Mouse (Mus musculus) heart, adult 9 months (tissue): ENCODE data around the gene Arhgap29.

Source experiments
- DNase-seq, 2 experiments: peaks; one replicate each; pipeline ENCODE4 v3.0.0; 2022; ENCODE audit warnings: low spot score in 2 of 2

The Arhgap29 gene

DNA sequence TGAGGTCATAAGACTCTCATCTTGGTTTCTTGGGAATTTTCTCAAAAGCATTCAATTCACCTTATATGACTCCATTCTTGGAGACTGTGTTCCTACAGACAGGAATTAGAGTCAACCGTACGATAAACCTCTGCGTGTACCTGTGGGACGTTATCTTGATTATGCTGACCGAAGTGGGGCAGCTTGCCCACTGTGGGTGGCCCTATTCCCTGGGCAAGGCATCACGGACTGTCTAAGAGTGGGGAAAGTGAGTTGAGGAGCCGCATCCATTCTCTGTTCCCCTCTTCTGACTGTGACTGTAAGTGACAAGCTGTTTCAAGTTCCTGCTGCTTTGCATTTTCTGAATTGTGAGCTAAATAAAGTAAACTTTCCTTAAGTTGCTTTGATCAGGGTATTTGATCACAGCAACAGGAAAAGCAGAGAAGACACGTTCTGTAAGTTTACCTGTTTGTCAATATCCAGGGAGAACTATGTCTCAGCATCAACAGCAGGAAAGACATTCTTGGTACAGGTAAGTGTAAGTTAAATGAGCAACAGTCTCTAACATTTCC is at the start of gene Arhgap29:
TSS of gene Arhgap29 (plus strand) at position 501 of the 551 bp plus-strand sequence.
- no peak for DNase-seq

DNA sequence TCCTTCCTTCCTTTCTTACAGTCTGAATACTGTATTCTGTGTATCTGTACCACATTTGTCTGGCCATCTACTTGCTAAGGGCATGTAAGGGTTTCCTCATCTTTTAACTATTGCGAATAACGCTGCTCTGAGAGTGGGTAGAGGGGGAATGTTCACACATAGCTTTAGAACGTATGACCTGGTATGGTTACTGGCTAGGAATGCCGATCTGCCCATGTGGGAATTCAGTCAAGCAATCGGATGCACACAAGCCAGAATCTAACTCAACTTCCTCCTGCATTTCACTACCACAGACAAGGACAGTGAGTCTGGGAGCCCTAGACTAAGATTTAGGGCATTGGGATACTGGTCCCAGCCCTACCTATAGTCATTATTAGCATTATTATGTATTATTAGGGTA is 49.6 kb upstream of the Arhgap29 start:
- no peak for DNase-seq

DNA sequence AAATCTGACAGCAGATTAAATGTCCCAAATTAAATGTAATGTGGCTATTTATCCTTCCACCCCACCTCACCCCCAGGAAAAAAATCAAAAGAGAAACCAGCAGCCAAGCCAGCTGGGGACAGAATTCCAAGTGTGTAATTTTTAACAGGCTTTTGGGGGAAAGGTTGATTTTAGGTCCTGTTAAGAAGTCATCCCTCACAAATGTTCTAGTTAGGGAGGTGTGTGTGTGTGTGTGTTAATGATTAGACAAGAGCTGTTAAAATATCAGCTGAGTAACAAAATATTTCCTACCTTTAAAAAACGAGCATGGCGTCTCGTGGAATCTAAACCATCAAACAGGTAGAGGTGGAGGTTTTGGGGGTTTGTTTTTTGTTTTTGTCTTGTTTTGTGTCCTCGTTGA is 49.1 kb upstream of the Arhgap29 start:
- no peak for DNase-seq

DNA sequence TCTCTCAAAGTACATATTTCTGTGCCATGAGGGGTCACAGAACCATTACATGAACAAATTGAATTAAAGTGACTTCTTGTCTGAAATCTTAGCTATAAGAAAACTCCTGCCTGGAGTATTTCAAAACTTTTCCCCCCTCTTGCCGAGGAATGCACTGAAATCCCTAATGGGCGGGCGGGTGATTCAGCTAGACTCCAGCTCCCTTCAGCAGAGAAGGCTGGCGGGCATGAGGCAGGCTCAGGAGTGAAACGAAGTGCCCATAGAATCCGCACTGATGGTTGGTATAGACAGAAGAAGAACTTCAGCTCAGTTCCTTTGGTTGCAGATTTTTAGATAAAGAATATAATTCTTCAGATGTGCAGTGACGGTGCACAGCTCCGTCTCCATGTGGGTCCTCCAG is 48.6 kb upstream of the Arhgap29 start:
- DNase-seq = no peak

DNA sequence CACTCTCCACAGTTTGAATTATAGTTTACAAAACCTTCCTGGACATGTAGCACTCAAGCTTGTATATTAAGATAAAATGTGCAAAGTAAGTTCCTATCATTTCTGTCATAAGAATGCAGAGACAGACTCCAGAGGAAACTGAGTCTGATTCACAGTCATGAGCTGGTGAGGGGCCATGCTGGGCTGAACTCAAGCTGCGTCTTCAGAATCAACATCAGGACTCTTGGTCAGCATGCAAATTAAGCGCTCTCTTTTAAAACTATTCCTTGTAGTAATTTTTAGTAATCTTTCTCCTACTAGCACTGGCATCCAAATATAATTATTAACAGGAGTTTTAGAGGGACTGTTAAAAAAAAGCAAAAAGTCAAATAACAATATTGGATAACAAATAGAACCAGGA is 47.9 kb upstream of the Arhgap29 start:
- DNase-seq = no peak

DNA sequence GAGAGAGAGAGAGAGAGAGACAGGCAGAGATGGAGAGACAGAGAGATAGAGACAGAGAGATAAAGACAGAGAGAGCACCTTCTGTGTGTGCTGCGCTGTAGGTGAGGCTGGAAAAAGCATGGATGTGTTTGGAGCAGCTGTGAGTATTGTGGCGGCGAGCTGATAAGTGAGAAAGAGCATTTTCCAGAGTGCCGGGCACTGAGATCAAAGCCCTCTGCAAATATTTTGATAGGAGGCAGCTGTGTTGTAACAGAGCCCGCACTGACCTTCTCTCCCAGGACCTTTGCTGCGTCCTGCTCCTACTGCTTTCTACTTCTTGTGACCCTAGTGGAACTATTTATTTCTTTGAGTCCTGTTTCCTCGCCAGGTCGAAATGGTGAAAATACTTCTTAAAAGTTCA is 45.7 kb upstream of the Arhgap29 start:
- DNase-seq = peak in 1 of 2 experiments; percentile 41

DNA sequence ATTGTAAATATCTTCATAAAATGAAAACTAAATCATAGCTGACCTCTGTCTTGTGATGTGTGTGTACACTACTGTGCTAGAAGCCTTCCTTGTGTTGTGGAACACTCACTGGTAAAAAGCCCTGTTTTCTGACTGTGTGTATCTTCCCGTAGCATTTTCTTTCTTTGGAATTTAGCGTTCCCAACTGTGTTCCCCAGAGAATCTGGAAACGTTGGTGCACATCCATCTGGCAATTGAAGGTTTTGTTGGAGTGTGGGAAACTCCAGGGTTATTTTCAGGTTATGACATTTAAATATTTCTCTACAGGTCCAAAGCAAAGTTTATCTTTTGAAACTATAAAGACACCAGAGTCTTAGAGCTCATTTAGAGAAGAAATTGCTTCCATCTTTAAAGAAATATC is 43.2 kb upstream of the Arhgap29 start:
- peak; percentile 49 to 51 for DNase-seq

DNA sequence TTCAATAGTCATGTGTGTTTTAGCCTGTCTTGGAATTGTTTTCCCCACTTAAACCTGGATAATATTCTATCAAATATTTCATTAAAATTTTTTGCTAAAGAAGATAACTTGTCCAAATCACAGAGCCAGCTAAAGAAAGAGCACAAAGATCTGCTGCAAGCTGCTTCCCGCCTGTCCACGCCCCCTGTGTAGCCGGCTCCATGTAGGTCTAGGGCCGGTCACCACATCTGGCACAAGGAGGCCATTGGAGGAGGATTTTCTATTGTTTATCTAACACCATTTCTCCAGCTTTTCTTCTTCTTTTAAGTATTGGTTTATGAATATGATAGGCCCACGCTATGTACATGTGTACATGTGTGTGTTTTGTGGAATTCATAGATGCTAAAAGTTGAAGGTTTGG is 38.9 kb upstream of the Arhgap29 start:
- no peak for DNase-seq

DNA sequence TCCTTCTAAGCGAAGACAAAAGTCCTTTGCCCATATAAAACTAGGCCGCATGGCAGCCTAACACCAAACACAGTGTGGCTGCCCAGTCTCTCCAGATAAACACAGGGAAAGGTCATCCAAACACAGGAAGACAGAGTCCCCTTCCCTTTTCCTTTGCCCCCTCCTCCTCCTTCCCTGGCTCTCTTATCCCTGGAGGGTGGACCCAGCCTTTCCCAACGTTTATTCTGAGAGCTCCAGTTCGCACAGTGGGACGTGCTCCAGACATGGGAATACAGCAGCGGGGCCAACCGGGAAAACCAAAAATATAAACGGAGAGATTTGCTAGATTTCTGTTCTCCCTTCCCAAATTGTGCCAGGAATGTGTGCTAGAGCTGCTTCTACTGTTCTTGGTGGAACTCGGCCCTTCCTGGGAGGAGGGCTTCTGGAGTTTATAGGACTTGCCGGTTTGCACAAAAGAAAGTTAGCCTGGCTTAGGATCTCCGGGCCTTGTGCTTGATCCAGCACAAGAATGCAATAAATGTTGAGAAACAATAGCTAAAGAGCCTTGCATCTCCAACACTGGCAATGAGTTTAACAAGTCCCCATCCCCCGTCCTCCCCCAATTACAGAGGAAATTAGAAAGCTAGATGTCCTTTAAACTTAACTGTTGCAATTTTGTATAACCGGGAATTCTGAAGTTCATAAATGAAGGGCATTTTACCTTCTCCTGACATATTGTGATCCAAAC is 37.7 kb upstream of the Arhgap29 start:
- peak; percentile 78 to 88 for DNase-seq

DNA sequence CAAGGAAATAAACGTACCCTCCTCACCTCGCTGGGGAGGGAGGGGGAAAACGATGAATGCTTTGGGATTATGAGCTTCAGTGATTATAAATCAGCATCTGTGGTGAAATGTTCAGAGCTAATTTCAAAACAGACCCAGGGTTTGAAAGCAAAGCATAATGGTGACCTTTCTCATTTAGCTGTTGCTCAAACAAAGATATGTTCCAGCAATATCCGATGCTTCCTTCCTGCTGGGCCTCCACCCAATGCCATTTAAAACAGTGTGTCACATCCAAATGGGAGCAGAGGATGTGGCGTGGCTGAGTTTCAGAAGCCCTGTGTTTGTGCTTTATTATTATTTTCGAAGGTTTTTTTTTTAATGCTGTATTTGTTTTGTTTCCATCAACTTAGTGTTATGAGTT is 37.1 kb upstream of the Arhgap29 start:
- peak; percentile 74 to 80 for DNase-seq

DNA sequence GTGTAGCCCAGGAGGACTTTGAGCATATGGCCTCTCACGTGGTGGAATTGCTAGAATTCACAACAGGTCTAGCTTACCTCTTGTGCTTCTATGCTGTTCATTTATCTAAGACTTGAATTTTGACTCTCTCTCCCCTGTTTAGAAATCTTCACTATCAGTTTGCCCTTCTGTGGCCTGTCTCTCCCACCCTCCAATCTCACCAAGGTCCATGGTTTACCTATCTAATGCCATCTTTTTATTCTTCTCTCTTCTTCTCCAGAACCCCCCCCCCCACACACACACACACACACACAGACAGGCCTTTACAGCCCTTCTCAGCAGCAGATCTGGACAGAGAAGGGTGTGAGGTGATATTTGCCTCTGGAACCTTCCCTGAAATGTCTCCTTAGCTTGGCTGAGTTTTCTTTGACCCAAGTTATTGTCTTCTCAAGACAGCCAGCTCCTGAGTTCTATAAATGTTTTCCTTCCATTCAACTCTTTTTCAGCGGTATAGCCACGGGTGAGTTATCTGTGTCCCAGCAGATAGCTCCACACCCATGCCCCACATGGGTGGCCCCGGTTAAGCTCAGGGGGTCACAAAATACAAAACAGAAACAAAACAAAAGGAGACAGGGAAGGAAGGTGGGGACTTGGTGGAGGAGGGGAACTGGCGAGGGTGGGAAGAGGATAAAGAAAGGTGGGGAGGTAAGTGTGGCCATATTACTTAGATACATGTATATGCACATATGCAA is 35.4 kb upstream of the Arhgap29 start:
- no peak for DNase-seq

DNA sequence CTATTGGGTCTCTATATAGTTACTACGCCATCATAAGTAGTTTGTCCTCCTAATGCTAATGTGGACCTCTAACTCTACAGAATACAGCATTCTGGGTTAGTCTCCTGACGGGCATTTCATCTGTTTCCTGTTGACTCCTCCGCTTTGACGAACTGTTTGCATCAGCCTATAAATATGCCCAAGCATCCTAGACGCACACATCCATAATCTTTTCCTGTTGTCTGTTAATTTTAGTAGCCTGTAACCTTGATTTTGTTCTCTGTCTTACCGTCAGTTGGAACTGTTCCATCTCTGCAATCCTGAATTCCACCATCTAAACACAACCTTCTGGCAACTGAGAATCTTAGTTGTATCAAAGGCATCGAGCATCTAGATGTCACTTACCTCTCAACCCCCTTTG is 34.7 kb upstream of the Arhgap29 start:
- no peak for DNase-seq

DNA sequence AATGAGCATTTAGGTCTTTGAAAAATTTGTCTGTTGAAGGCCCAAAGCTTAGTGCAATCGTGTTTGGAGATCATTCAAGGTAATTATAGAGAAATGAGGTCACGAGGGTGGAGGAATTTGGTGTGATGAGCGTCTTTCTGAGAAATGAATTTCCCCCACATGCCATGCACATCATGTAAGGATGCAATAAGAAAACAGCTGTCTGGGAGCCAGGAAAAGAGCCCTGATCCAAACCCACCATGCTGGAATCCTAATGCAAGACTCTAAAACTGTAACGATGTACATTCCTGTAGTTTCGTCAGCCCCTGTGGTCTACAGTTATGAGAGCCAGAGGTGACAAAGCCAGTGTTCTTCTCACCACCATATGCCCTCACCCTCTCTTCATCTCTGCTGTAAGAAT is 32.4 kb upstream of the Arhgap29 start:
- DNase-seq = no peak

DNA sequence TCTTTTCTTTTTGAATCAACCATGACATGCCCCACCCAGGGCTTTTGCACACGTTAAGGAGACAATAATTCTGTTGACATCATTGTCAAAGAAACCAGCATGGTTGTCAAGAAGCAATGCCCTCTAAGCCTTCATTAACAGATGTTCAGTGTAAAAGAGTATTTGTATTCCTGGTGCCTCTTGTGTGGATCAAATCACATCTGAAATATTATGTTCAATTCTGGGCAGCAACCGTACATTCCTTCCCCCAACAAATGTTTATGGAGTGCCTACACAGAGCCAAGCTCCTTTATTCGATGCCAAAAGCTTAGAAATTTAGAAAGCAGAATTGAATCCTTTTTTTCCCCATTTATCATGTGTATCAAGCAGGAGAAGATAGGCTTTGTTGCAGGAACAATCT is 31.6 kb upstream of the Arhgap29 start:
- DNase-seq = no peak

DNA sequence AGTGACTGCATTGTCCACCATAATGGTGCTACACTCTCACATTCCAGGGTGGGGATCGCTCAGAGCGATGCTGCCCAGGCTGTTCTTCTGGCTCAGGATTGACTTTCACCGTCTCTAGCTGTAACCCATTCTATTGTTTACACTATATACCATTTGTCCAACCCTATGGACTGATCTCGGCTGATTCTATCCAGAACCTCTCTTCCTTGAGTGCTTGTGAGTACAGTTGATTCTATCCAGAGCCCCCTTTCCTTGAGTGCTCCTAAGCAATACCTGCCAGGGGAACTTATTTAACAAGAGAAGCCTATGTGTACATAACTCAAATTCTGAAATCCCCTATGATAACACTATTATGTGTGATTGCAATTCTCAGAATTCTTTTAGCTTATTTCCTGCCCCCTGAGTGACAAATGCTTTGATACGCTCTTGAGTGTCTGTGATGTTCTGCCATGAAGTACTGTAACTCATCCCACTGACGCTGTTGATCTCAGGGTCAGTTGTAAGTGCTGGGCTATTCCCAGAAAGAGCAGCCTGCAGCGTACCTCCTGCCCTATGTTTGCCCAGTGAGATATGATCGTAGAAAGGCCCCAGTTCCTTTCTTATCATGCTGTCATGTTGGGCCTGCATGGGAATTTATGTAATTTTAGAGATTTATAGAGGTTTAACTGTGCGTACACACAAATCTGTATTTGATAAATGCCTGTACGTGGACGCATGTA is 27.4 kb upstream of the Arhgap29 start:
- DNase-seq = no peak

DNA sequence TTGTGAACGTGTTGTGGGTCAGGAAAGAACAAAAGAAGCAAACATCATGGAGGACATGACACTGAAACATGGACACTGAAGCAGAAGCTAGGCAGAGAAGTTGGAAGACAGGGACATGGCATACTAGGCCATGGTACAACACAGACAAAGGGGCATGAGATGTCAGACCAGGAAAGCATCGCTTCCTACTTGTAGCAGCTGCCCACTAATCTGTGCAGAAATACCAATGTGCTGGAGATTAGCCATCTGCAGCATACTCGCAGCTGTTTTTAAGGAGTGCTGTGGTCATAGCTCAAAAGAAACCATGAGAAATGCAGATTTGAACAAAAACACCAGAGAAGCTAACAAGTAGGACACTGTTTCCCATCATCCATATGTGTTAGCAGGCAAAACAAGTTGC is 24.7 kb upstream of the Arhgap29 start:
- DNase-seq = no peak

DNA sequence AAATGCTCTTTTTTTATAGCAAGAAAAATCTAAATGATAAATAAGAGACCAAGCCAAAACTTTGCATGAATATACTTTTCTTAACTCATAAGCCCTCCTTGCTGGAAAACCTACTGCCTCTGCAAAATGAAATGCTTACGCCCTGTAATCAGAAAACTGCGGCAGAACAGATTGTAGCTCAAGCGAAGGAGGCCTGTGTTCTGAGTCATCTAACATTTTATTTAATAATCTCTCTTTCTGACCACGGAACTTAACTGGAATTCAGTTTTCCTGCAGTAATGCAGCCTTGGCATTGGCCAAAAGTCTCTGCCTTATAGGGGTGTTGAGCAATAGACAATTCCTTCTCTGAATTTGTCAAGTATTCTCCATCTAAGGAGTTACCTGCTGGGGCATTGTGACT is 19.5 kb upstream of the Arhgap29 start:
- no peak for DNase-seq

DNA sequence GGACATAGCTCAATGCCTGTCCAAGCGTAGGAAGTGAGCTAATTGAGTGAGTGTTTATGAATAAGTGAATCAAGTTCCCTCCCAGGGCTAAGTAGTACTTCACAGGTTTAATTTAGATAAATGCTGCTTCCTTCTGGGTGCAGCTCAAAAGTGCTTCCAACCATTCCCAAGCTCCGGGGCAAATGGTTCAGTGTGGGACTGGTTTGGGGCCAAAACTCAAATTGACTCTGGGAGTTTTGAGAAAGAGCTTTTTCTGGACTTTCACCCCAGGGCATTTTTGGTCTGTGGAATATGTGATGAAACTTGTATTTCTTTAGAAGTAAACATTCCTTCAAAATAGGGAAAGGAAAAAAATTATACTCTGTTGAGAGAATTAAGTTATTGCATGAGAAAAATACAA is 16.1 kb upstream of the Arhgap29 start:
- no peak for DNase-seq

DNA sequence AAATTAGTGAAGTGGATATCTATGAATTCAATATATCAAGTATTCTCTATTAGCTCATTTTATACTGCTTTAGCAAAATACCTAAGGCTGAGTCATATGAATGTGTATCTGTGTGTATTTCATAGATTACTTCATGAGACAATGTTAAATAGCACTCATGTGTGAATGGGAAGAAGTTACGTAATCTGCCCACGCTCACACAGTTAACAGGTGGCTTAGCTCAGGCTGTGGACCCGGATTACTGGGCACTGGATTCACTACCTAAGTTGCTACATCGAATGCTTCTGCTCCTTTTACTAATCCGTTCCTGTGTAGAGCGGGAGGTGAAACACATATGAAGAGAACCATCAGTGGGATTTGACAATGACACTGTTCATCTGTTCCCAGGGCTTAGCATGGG is 15.3 kb upstream of the Arhgap29 start:
- no peak for DNase-seq

DNA sequence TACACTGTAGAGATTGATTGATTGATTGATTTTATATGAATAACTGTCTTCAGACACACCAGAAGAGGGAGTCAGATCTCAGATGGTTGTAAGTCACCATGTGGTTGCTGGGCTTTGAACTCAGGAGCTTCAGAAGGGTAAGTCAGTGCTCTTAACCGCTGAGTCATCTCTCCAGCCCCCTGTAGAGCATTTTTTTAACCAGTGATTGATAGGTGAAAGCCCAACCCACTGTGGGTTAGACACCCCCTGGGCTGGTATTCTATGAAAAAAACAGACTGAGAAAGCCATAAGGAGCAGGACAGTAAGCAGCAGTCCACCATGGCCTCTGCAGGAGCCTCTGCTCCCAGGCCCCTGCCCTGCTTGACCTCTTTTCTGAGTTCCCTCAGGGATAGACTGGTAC is 12.7 kb upstream of the Arhgap29 start:
- no peak for DNase-seq

DNA sequence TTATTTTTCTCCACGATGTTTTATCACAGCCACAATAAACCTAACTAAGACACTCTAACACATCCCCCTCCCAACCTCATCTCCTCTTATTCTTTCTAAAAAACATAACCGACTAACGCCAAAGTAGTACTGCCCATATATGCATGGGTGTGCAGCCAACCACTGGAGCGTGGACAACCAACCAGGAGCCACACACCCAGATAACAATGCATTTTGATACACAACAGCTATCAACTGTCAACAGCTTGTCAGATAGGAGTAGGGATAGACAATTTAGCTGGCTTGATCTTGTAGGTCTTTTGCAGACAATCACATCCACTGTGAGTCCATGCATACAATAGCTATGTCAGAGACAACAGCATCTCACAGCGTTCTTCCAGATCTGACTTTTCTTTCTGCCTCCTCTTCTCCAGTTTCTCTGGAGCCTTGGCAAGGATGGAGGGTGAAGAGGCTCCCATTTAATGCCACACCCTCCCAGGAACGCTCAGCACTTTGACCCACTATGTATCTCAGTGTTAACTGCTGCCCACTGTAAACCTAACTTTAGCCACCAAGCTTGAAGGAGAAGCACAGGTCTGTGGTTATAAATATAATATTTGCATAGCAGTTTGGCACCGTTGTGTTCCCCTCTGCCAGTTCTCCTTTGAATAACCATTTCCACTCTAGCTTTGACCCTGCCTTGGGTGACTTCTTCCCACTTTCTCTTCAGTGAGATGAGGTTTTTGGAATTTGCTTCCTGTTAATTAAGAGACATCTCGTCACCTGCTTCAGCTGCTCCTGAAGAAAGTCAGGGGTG is 12.0 kb upstream of the Arhgap29 start:
- no peak for DNase-seq
